Mouse (Mus musculus): ENCODE measurements at regions not wholly inside any gene's neighbourhood (a gene's known extent, or its start where the extent isn't known, plus 50 kb on each side); places are given as distances from the start of the nearest gene placed in this dataset.

DNA sequence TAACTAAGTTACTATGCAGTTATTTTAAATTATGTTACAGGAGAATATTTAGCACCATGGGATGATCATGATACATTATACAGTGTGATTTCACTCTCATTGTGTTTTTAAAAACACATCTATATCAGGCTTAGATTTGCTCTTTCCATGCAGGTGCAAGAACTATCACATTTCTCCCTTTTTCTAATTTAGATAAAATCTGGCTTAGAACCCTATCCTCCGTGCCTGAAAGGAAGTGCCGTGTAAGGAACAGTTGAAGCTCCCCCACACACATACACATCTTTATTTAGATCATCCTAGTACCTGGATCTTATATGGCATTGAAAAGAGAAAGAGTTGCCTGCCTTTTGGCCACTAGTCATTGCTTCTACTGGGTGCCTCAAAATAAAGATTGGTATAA lies 925.0 kb upstream of the Gm7489 start:
- DNase-seq (ENCODE audit: low spot score in 2 of 2) = no peak

DNA sequence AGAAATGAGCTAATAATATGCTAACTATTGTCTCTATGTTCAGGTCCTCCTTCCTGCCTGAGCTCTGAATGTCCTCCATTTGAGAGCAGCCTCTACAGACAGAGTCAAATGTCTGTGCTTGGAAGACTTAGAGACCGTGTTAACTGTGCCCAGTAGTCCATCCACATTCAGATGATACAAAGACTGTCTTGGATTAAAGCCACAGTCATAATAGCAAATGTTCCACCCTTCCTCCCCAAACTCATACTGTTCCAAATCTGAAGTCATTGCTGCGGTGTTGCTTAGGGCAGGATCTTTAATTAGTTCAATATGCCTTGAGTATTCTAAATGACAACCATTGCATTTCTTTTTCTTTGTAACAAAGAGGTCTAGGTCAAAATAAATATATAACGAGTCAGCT lies 923.2 kb upstream of the Gm7489 start:
- no peak for DNase-seq (ENCODE audit: low spot score in 2 of 2)

DNA sequence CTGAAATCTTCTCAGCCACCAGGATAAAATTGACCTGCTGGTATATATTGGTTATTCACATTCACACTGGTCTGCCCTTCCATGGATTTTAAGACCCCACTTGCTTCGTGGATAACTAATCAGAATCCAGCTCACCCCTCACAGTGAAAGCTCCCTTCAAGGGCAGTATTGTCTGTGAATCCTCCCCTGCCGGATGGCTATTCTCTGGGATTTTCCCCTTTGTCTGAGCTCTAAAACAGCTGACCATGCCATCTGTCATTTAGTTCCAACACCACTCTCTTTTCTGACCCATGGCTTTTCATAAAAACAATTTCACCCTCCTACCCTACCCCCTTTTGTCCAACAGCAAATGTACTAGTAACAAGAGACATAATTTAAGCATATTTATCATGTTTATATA lies 920.8 kb upstream of the Gm7489 start:
- DNase-seq (ENCODE audit: low spot score in 2 of 2) = no peak

DNA sequence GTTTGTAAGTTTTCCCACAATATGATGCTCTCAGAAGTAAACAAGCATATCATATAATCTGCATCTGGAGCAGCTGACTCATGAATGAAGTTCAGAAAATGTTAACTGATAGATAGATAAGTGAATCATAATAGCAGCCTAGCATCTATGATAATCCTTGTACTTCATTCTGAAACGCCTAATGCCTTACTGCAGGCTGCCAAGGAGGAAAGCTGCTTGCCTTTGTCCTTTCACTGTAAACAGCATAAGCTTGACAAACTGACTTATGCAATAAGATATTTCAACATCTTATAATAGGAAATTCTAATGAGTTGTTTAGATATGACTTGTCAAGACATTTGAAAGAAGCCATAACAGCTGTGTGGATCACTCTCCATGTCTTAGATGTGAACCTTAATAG lies 920.3 kb upstream of the Gm7489 start:
- DNase-seq (ENCODE audit: low spot score in 2 of 2) = no peak

DNA sequence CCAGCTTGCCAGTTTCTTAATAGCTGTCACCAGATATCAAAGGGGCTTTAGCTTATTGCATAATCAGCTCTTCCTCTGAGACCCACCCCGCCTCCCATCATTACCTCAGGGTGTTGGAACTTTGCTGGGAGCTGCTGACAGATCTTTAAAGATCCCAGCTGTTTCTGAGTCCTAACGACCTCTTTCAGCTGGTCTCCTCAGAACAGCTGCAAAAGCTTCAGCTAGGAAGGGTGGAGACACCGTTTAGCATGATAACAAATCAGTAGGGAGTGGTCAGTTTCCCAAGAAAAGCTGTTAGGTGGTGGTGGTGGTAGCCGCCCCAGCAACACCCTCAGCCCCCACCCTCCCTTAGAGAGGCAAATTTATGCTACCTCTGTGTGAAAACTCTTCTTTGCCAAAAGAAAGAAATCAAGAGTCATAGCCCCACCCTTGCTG lies 916.9 kb upstream of the Gm7489 start:
- DNase-seq (ENCODE audit: low spot score in 2 of 2) = peak; percentile 38 to 62

DNA sequence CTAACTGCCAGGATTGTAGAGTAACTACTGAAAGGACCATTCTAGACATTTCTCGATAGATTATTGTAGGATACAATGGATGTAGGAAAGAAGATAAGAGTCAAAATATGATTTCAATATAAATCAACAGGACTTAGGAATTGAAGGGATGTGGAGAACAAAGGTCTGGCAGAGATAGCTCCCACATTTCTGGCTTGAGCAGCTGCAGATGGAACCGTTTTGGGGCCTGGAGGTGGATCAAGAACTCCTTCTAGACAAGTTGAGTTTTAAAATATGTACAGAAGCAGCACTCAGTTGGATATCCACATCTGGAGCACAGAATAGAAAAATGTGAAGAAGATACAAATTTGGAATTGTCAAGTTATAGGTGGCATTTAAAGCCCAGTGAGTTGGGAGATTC lies 901.9 kb upstream of the Gm7489 start:
- no peak for DNase-seq (ENCODE audit: low spot score in 2 of 2)

DNA sequence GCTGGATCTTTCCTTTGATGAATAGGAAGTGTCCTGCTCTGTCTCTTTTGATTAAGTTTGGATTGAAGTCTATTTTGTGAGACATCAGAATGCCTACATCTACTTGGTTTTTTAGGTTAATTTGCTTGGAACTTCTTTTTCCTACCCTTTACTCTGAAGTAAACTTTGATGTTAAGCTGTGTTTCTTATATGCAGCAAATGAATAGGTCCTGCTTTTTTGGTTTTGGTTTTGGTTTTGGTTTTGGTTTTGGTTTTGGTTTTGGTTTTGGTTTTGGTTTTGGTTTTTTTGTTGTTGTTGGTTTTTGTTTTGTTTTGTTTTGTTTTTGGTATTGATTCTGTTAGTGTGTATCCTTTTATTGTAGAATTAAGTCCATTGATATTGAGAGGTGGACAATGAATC lies 894.1 kb upstream of the Gm7489 start:
- DNase-seq (ENCODE audit: low spot score in 2 of 2) = no peak

DNA sequence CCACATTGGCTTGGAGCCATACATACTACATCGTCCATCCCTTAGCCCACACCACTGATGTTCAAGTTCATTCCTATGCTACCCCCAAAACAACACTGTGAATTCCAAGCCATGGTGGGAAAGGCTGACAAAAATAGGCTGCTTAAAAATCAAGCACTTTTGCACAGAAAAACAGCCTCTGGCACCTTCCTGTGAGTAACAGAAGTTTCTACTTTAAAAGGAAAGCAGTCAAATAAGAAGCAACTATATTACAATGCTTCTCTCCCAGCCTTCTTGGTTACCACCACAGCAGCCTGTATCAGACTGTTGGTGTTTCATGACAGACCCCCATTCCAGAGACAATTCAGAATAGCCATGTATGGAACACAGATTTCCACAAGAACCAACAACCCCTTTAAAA lies 890.4 kb upstream of the Gm7489 start:
- no peak for DNase-seq (ENCODE audit: low spot score in 2 of 2)

DNA sequence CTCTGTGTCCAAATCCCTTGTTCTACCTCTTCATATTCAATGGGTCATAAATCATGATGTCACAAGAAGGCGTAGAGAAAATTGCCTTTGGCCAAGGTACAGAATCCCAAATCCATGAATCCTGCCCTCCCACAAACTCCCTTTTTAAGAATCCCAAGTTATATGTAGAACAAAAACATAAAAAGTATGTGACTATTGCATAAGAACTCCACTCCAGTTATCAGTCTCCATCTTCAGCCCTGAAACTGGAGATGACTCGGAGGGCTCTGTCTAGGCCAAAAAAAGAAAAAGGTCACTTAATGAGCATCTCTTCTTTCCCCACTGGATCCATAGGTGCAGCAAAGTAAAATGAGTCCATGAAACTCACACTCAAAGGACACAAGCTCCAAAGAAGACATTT lies 885.5 kb upstream of the Gm7489 start:
- DNase-seq (ENCODE audit: low spot score in 2 of 2) = no peak

DNA sequence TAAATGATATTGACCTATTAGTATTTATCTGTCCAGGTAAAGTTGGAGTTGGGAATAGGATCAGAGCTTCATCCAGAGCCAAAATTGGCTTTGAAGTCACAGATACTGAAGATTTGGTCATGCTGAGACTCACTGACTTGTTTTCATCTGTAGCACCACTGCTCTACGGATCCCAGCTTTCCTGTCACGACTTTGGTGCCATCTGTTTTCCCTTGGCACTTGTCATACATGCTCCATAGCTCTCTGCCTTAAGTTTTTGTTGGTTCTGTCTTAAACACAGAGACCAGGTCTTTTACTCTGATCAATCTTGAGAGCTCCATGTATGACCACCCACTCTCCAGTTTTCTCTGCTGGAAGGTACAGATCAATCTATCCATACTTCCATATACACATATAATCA lies 884.9 kb upstream of the Gm7489 start:
- no peak for DNase-seq (ENCODE audit: low spot score in 2 of 2)

DNA sequence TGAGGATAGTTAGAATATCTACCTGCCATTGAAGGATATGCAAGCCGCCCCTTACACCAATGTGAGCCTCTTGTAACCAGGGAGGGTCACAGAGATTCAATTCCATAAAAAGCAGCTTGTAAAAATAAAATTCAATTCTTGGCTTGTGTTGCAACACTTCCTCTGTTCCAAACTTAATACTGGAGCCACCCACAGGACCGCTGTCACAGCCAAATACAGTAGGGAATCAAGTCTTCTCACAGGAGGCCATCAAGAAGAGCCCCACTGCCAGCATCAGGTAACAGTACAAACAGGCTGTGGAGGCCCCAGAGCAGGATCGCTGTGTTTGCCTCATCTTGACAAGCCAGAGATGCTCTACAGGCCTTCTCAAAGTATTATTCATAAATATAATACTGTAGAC lies 883.3 kb upstream of the Gm7489 start:
- DNase-seq (ENCODE audit: low spot score in 2 of 2) = no peak

DNA sequence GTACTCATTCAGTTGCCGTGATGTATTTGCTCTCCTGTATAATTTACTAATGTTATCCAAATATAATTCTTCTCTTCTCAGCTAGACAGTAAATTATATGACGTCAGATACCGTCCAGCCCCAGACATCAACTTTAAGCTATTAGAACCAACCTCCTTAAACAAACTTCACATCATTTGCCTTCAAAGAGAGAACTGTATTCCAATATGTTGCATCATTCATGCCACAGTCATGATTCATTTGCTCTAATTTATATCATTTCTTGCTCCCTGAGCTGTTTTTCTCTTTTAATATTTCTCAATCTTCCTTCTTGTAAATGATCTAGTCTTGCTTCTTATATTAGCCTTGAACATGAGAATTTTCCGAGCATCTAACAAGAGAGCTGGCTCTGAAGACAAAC lies 882.7 kb upstream of the Gm7489 start:
- no peak for DNase-seq (ENCODE audit: low spot score in 2 of 2)

DNA sequence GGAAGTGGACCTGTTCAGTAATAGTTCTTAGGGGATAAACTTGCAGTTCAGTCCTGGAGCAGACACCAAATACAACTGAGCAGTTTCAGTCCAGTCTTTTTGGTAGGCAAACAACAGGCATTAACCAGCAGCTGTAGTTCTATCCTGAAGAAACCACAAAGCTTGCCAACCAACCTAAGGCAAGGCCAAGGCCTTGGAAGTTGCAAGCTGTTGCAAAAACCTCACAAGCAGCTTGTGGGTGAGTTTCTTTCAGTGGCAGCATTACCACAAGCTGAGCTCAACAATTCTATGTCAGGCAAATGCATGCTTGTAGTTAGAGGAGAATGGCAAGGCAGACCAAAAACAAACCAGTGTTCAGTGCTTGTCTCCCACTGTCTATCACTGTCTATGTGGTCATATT lies 880.6 kb upstream of the Gm7489 start:
- DNase-seq (ENCODE audit: low spot score in 2 of 2) = no peak

DNA sequence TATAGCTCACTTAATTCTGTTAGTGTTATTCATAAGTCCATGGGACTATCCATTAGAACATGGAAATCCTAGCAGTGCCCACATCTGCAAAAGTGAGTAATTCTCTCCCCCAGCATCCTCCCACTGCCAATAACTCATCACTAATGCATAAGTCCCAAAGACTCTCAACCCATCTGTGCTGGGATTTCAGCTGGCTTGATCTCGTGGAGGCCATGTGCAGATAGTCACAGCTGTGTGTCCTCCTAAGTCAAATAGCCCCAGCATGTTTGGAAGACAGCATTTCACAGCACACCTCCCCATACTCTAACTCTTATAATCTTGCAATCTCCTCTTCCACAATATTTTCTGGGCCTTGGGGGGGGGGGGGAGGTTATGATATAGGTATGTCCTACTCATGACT lies 877.9 kb upstream of the Gm7489 start:
- DNase-seq (ENCODE audit: low spot score in 2 of 2) = no peak

DNA sequence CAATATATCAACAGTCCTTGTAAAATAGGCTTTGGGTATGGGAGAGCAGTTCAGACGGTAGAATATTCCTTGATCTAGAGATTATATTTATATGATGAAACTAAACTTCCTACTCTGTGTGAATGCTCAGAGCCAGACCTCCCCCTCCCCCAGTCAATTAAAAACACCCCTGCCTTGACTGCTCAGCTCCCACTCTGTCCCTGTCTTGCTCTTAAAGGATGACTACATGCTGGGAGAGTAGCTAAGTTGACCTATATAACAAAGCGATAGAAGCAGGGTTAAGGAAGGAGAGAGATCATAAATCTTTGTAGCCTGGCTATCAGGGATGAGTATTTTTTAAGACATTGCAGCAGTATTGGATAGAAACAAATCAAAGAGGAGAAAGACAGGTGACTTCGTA lies 875.4 kb upstream of the Gm7489 start:
- DNase-seq (ENCODE audit: low spot score in 2 of 2) = no peak

All from urinary bladder, postnatal 4 days (tissue).